Mouse (Mus musculus): ENCODE data around the gene Ap5z1.

Ap5z1 gene

GRCm38 (mm10) chr5:142439911-142440432 is 23.8 kb upstream of the Ap5z1 start:
- in situ Hi-C loops (cut with MseI, MboI) = loop anchor here in 1 of 2 experiments (5.0 kb wide), 1 partner anchor 38 kb away; the partner anchor contains the start of gene Foxk1

GRCm38 (mm10) chr5:142440451-142441147 is 23.1 kb upstream of the Ap5z1 start:
- in situ Hi-C loops (cut with MseI, MboI) = loop anchor here in 1 of 2 experiments (5.0 kb wide), 1 partner anchor 38 kb away; the partner anchor contains the start of gene Foxk1

GRCm38 (mm10) chr5:142441332-142442044 is 22.3 kb upstream of the Ap5z1 start:
- in situ Hi-C loops (cut with MseI, MboI) = loop anchor here in 1 of 2 experiments (5.0 kb wide), 1 partner anchor 39 kb away; the partner anchor contains the start of gene Foxk1

- in situ Hi-C loops (cut with MseI, MboI) = loop anchor here in 1 of 2 experiments (5.0 kb wide), 1 partner anchor 40 kb away; the partner anchor contains the start of gene Foxk1
Observed at GRCm38 (mm10) chr5:142442045-142442440, 21.7 kb upstream of the Ap5z1 start.

GRCm38 (mm10) chr5:142443514-142443913 is 20.2 kb upstream of the Ap5z1 start:
- in situ Hi-C loops (cut with MseI, MboI) = loop anchor here in 1 of 2 experiments (5.0 kb wide), 1 partner anchor 41 kb away; the partner anchor contains the start of gene Foxk1

GRCm38 (mm10) chr5:142443994-142444393 is 19.8 kb upstream of the Ap5z1 start:
- in situ Hi-C loops (cut with MseI, MboI) = loop anchor here in 1 of 2 experiments (5.0 kb wide), 1 partner anchor 42 kb away; the partner anchor contains the start of gene Foxk1

- in situ Hi-C loops (cut with MseI, MboI) = loop anchor here (5.0 kb wide), 2 partner anchors 43 to 48 kb away; partner anchors contain the start of gene Foxk1 (in 1 of the 2)
Observed at GRCm38 (mm10) chr5:142444791-142445531, 18.8 kb upstream of the Ap5z1 start.

GRCm38 (mm10) chr5:142445709-142446108 is 18.0 kb upstream of the Ap5z1 start:
- in situ Hi-C loops (cut with MseI, MboI) = loop anchor here in 1 of 2 experiments (5.0 kb wide), 1 partner anchor 48 kb away; no protein-coding TSS in a partner anchor

GRCm38 (mm10) chr5:142448076-142448475 is 15.7 kb upstream of the Ap5z1 start:
- in situ Hi-C loops (cut with MseI, MboI) = loop anchor here in 1 of 2 experiments (5.0 kb wide), 1 partner anchor 51 kb away; no protein-coding TSS in a partner anchor

GRCm38 (mm10) chr5:142448623-142449022 is 15.1 kb upstream of the Ap5z1 start:
- in situ Hi-C loops (cut with MseI, MboI) = loop anchor here in 1 of 2 experiments (5.0 kb wide), 1 partner anchor 51 kb away; no protein-coding TSS in a partner anchor

- in situ Hi-C loops (cut with MseI, MboI) = no loop called here
Observed at GRCm38 (mm10) chr5:142450846-142451245, 12.9 kb upstream of the Ap5z1 start.

GRCm38 (mm10) chr5:142451759-142452158 is 12.0 kb upstream of the Ap5z1 start:
- in situ Hi-C loops (cut with MseI, MboI) = no loop called here

- in situ Hi-C loops (cut with MseI, MboI) = no loop called here
Observed at GRCm38 (mm10) chr5:142453742-142454141, 10.0 kb upstream of the Ap5z1 start.

- in situ Hi-C loops (cut with MseI, MboI) = no loop called here
Observed at GRCm38 (mm10) chr5:142456318-142456717, 7.4 kb upstream of the Ap5z1 start.

- in situ Hi-C loops (cut with MseI, MboI) = no loop called here
Observed at GRCm38 (mm10) chr5:142457345-142457744, 6.4 kb upstream of the Ap5z1 start.

- in situ Hi-C loops (cut with MseI, MboI) = no loop called here
Observed at GRCm38 (mm10) chr5:142458791-142459557, 4.8 kb upstream of the Ap5z1 start.

GRCm38 (mm10) chr5:142459834-142460233 is 3.9 kb upstream of the Ap5z1 start:
- in situ Hi-C loops (cut with MseI, MboI) = no loop called here

- in situ Hi-C loops (cut with MseI, MboI) = no loop called here
Observed at GRCm38 (mm10) chr5:142461942-142462640, 1.7 kb upstream of the Ap5z1 start.

GRCm38 (mm10) chr5:142462641-142462948 is 1.1 kb upstream of the Ap5z1 start:
- in situ Hi-C loops (cut with MseI, MboI) = no loop called here

GRCm38 (mm10) chr5:142463011-142463410 is 733 bp upstream of the Ap5z1 start:
- in situ Hi-C loops (cut with MseI, MboI) = no loop called here

Data from mouse trophoblast stem cell (cell line).